Mouse (Mus musculus) E14TG2a.4 (cell line): ENCODE measurements around the gene Ablim2.

ENCODE experiments used
- CTCF ChIP-seq: conservative IDR thresholded peaks from 2 replicates; pipeline ENCODE4 v1.5.1; 2014; ENCODE audit warnings: low read length
- NANOG ChIP-seq: IDR thresholded peaks from 2 replicates; pipeline ENCODE4 v1.6.1; 2014; ENCODE audit warnings: borderline replicate concordance, low read length, mixed read lengths
- POU5F1 ChIP-seq: IDR thresholded peaks from 2 replicates; pipeline ENCODE4 v1.6.1; 2014; ENCODE audit warnings: low read length, borderline replicate concordance

- TF ChIP-seq CTCF (no peak), POU5F1 (no peak), NANOG (no peak)
Measured at GRCm38 (mm10) chr5:35893093-35893804, 135.6 kb downstream of the Ablim2 start, which contains the start of gene Afap1.
